Mouse (Mus musculus): Measurements from ENCODE around the gene Rpl3l. TPM values are rescaled to one million over a fixed set of nuclear protein-coding genes. Genes with fewer than 3 reads are reported as not detected.
A peak's percentile ranks its signal among the peaks of the same experiment; 100 is the strongest.

Rpl3l gene
- total and polyA plus RNA-seq, 3 experiments: 0.12 to 0.24 TPM; not detected in 1

DNA sequence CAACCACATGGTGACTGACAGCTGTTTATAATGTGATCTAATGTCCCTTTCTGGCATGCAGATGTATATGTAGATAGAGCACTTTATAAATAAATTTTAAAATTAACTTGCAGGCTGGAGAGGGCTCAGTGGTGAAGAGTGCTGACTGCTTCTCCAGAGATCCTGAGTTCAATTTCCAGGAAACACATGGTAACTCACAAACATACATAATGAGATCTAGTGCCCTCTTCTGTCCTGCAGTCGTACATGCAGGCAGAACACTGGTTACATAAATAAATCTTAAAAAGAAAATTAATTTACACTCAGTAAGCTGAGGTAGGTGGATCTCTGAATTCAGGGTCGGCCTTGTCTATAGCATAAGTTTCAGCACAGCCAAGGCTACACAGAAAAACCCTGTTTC is 19.0 kb upstream of the Rpl3l start:
- no peaks in the 10 kb centered on the region for H3K27me3 ChIP-seq (ENCODE audit: control insufficient read depth in 1 of 2, insufficient read depth in 2 of 2, low read length in 2 of 2)
- H3K4me1 ChIP-seq (ENCODE audit: control insufficient read depth in 1 of 2, insufficient read depth in 2 of 2, low read length in 2 of 2): peaks cover 0 to 2% of the 10 kb centered on the region in 2 experiments; a peak in 1 of 4 replicates
- H3K9ac ChIP-seq (ENCODE audit: control insufficient read depth, low read depth, low read length, poor library complexity, severe bottlenecking): no peak overlapping the region
- peak overlapping the region in 1 of 2 experiments; percentile 2; a peak in 1 of 4 replicates for H3K4me3 ChIP-seq (ENCODE audit: control insufficient read depth in 1 of 2, insufficient read depth in 1 of 2, low read depth in 2 of 2, low read length in 2 of 2)
- H3K27ac ChIP-seq (ENCODE audit: control insufficient read depth, low read depth, low read length): no peak overlapping the region
- H3K79me2 ChIP-seq (ENCODE audit: control insufficient read depth, insufficient read depth, low read length, poor library complexity): peaks cover 7% of the 10 kb centered on the region
- TF ChIP-seq ZNF384 (IDR thresholded peaks at IDR 0.05; ENCODE audit: low read depth, low read length): 0 out of 2 replicates have a peak, but pooled peaks have one; percentile 22
- TF ChIP-seq TCF12 (IDR thresholded peaks at IDR 0.05; ENCODE audit: low read depth, low read length): no peak
- peak; percentile 76 for DNase-seq (ENCODE audit: low read depth, low spot score)
- H3K9me3 ChIP-seq (replicated peaks; ENCODE audit: insufficient read depth, low read length): no peaks in the 10 kb centered on the region
- H3K36me3 ChIP-seq (ENCODE audit: control insufficient read depth in 1 of 2, insufficient read depth in 2 of 2, low read length in 2 of 2): peaks cover 0 to 5% of the 10 kb centered on the region in 2 experiments; a peak in 2 of 4 replicates

DNA sequence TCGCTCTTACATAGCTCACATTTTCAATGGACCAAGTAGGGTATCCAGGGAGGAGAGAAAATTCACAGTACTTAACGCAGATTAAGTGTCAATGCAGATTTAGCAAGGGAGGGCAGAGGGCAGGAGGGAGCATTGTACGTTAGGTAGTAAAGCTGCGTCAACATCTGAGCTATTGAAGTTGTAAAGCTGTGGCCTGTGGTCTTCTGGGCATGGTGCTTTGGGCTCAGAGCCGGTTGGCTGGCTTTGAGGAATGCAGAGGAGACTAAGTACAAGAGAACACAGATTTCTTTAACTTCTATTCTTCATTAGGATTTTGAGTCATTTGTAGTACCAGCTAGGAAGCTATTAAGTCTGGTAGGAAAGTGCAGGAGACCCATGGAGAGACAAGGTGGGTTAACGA is 12.1 kb upstream of the Rpl3l start:
- H3K36me3 ChIP-seq (ENCODE audit: control insufficient read depth in 1 of 2, insufficient read depth in 2 of 2, low read length in 2 of 2): peaks cover 0 to 5% of the 10 kb centered on the region in 2 experiments; a peak in 2 of 4 replicates
- H3K79me2 ChIP-seq (ENCODE audit: control insufficient read depth, insufficient read depth, low read length, poor library complexity): peaks cover 20% of the 10 kb centered on the region
- H3K9me3 ChIP-seq (replicated peaks; ENCODE audit: insufficient read depth, low read length): no peaks in the 10 kb centered on the region
- DNase-seq (ENCODE audit: low read depth, low spot score): no peak
- no peak for TF ChIP-seq MAX (IDR thresholded peaks at IDR 0.05; ENCODE audit: low read length)
- TF ChIP-seq ELF1 (IDR thresholded peaks at IDR 0.05; ENCODE audit: low read depth, low read length): no peak
- no peak for TF ChIP-seq USF2 (IDR thresholded peaks at IDR 0.05; ENCODE audit: borderline replicate concordance in 1 of 2, insufficient read depth in 1 of 2, low read depth in 1 of 2, low read length in 2 of 2)
- TF ChIP-seq CHD1 (IDR thresholded peaks at IDR 0.05; ENCODE audit: low read depth, low read length): no peak
- TF ChIP-seq JUND (IDR thresholded peaks at IDR 0.05; ENCODE audit: low read depth, low read length): no peak
- TF ChIP-seq GABPA (IDR thresholded peaks at IDR 0.05; ENCODE audit: low read depth, low read length): no peak
- no peak for TF ChIP-seq POLR2AphosphoS5 (IDR thresholded peaks at IDR 0.05; ENCODE audit: borderline replicate concordance, low read depth, low read length)
- no peak for TF ChIP-seq ZNF384 (IDR thresholded peaks at IDR 0.05; ENCODE audit: low read depth, low read length)
- no peak for TF ChIP-seq TAL1 (IDR thresholded peaks at IDR 0.05; ENCODE audit: low read length)
- no peak for TF ChIP-seq SIN3A (IDR thresholded peaks at IDR 0.05; ENCODE audit: low read length)
- no peak for TF ChIP-seq ZMIZ1 (IDR thresholded peaks at IDR 0.05; ENCODE audit: low read depth, low read length)
- no peak for TF ChIP-seq UBTF (IDR thresholded peaks at IDR 0.05; ENCODE audit: borderline replicate concordance, insufficient read depth, low read depth, low read length)
- TF ChIP-seq RAD21 (IDR thresholded peaks at IDR 0.05; ENCODE audit: low read depth, low read length): no peak
- TF ChIP-seq CHD2 (IDR thresholded peaks at IDR 0.05; ENCODE audit: low read length): no peak
- no peak for TF ChIP-seq POLR2AphosphoS2 (IDR thresholded peaks at IDR 0.05; ENCODE audit: low read length)
- TF ChIP-seq BHLHE40 (IDR thresholded peaks at IDR 0.05; ENCODE audit: borderline replicate concordance, low read depth, low read length): no peak
- no peak for TF ChIP-seq NRF1 (IDR thresholded peaks at IDR 0.05; ENCODE audit: insufficient read depth, low read depth, low read length, poor library complexity, severe bottlenecking)
- TF ChIP-seq ETS1 (IDR thresholded peaks at IDR 0.05; ENCODE audit: low read depth, low read length): no peak
- TF ChIP-seq MAFK (IDR thresholded peaks at IDR 0.05; ENCODE audit: borderline replicate concordance, low read depth, low read length): no peak
- TF ChIP-seq HCFC1 (IDR thresholded peaks at IDR 0.05; ENCODE audit: low read depth, low read length): no peak
- H3K27me3 ChIP-seq (ENCODE audit: control insufficient read depth in 1 of 2, insufficient read depth in 2 of 2, low read length in 2 of 2): no peaks in the 10 kb centered on the region
- H3K27ac ChIP-seq (ENCODE audit: control insufficient read depth, low read depth, low read length): no peak overlapping the region
- H3K4me3 ChIP-seq (ENCODE audit: control insufficient read depth in 1 of 2, insufficient read depth in 1 of 2, low read depth in 2 of 2, low read length in 2 of 2): no peak overlapping the region
- no peak overlapping the region for H3K9ac ChIP-seq (ENCODE audit: control insufficient read depth, low read depth, low read length, poor library complexity, severe bottlenecking)
- H3K4me1 ChIP-seq (ENCODE audit: control insufficient read depth in 1 of 2, insufficient read depth in 2 of 2, low read length in 2 of 2): peaks cover 0 to 7% of the 10 kb centered on the region in 2 experiments; a peak in 1 of 4 replicates

Data from MEL (cell line).